Mouse (Mus musculus) lung, adult 2 months (tissue): ENCODE data around the gene Cpe.

Experiments used
- CTCF ChIP-seq: fragments of 200-500 bp; IDR thresholded peaks from 2 replicates; pipeline ENCODE4 v1.5.1; 2011; ENCODE audit warnings: mild to moderate bottlenecking, low read length, control low read depth; ENCODE audit not compliant: insufficient read depth
- POLR2A ChIP-seq: fragments of 200-500 bp; IDR thresholded peaks from 2 replicates; pipeline ENCODE4 v1.6.1; 2011; ENCODE audit warnings: low read depth, mild to moderate bottlenecking, control low read depth, low read length, borderline replicate concordance; ENCODE audit errors: extremely low read depth

GRCm38 (mm10) chr8:64682501-64682900, 10.4 kb downstream of the Cpe start:
- TF ChIP-seq CTCF, result no peak
- TF ChIP-seq POLR2A, result no peak
